Mouse (Mus musculus) forebrain, embryonic 14.5 days (tissue): ENCODE data around the gene Syt10. TPM values are rescaled to one million over a fixed set of nuclear protein-coding genes. Genes with fewer than 3 reads are reported as not detected.

Experiments used
- microRNA-seq: library from miRNA; unstranded; fragments of <30 nt; microRNA quantifications from one replicate; pipeline ENCODE4, GENCODE M21; 2016
- polyA plus RNA-seq: library from polyadenylated mRNA; unstranded; fragments of >200 nt; fragmentation: Nextera tagmentation; extraction: Ambion mirVana; gene quantifications from 2 replicates; pipeline ENCODE4 v1.2.1, GENCODE M21; 2014

The Syt10 gene
- polyA plus RNA-seq, 1 experiment from 2014 or later, result 0.18 TPM

Small RNAs within 50 kb of the gene (microRNA-seq; reads per million reads assigned to microRNA genes)
- not detected for gene Gm24643

Other genes with a start within 250 kb of the Syt10 start
- 61.9 and 67.0 TPM in 2 replicates for gene Rabl2, start 249.9 kb downstream of the Syt10 start, polyA plus RNA-seq